Mouse (Mus musculus) cerebellum, adult 11 months (tissue): ENCODE measurements at regions not wholly inside any gene's neighbourhood (a gene's known extent, or its start where the extent isn't known, plus 50 kb on each side); places are given as distances from the start of the nearest gene placed in this dataset.

ENCODE experiments used
- DNase-seq: peaks from one replicate; pipeline ENCODE4 v3.0.0; 2022

DNA sequence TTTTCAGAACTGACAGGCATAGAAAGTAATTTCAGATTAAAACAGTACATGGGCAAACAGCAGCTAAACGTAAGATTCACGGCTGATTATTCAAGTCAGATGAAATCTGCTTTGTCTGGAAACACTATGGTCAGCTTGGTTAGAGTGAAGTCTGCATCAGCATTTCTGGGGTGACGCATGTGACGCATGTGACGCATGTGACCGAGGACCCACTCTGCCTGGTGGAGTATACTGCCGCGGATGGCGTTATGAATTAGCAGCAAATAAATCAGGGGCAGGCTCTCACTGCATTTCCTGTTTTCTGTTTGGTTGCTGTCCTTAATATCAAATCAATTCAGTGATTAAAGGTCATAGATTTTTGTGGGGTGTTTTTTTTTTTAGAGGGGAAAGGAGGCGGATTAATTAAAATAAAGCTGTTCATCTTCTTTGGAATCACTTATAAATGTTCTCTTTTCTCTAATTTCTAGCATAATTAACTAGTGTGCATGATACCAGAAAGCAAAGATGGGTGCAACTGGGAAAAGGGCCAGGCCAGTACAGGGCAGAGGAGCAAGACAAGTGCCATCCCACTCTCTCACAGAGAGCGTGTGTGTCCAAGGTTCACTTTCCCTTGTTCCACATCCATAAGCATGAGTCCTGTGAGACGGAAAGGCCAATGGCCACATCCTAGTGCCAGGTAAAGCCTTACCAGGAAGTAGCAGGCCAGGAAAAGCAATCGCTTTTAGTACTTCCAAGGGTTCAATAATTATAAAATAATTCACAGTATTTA is 285.7 kb upstream of the Smim15 start:
- DNase-seq = no peak

DNA sequence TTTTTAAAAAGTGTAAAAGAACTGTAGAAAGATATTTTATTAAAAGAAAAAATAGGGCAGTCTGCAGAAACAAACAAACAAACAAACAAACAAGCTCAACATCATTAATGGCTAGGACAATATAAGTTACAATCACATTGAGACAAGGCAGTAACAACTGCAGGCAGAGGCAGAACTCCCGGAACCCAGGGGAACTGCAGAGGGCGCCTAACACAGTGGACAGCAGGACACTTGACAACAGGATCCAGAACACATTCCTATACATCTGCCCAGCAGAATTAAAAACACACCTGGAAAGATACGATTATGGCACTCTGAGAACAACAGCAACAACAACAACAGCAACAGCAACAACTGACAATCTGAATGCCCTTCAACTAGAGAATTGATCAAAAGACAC is 291.5 kb upstream of the Smim15 start:
- DNase-seq = no peak

DNA sequence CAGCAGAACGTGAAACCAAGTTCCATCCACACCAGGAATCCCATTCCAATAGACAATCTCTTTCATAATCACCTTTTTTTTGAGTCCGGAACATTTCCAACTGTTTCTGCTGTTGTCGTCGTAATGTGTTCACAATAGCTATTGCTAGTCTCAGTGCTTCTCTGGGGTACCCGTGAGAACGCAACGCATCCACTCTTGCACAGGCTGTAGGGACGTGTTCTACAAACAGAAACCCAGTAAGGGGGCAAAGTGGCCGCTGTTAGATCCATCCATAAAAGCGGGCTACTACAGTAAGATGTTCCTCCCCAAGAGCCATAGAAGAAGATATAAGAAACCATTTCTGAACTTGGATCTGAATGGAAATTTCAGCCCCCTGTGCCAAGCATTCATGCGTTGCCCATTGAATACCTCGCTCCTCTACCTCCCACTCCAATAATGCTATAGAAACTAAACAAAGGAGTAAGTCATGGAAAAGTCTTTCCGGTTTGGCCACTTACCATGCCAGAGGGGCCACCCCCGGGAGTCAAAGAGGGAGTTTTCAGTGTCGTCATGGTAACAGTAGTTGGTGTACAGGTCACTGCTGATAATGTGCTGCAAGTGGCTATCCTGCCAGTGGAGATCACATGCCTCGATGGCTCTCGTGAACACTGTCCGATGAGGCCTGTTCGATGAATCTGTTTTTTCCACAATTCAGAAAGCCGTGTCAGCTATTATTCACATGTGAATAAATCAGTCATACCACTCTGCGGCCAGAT is 300.6 kb upstream of the Smim15 start:
- no peak for DNase-seq

DNA sequence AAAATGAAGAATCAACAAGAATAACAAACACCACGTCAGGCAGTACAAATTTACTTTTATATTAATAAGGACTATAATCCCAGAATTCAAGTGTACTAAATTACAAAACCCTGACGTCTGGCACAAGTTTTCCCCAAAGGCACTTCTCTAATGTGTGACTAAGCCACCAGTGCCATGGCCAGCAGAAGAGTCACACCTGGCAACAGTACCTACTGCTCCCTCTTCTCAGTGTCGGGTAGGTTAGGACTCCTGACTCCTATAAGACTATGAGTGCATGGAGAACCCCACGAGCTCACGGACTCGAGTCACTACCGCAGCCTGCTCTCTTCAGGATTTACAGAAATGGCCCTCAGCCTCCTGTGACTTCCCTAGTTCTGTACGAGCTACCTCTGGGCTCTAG is 307.7 kb upstream of the Smim15 start:
- no peak for DNase-seq

DNA sequence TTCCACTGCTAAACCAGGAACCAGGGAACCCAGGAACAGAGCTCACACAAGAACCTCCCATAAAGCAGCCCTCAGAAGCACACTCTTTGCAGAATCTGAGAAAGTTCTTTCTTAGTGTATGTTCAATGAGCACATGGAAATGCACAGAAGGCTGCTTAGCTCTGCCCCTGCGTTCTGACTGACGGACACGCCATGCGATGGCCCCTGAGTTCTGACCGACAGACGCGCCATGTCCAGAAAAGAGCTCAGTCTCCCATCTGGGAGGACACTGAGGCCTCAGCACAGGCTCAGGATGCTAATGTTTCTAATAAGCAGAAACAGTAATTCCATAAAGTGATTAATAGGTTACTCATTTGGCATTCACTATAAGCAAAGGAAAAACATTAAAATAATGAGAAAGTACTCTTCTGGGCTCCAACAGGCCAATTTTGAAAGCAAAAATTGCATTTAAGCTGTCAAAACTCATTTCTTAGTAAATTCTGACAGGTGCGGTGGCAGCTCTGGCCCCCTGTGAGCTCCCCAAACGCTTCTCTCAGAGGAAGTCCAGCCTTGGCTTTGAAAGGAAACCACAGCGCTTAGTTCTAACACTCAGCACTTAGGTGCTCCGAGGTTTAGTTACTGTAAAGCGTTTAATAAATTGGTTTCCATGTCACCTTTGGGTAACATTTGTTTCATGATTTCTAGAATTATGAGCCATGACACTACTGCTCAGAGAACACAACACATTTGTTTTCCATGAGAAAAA is 309.9 kb upstream of the Smim15 start:
- no peak for DNase-seq

DNA sequence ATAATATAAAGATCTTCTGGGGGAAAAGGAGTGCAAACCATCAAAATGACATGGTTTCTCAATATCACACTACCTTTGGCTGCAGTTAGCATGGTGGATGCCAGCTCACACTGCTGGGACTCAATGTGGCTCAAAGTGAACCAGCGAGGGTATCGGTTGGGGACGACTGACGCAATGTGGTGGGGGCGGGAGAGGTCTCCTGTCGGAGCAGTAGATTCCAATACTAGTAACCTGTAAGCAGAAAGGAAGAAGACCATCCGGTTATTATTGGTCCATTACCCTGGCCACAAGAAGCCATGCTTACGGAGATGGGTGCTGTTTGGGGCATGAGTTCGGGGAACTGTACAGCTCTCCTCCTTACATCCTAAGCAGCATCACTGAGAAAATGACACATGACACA is 313.3 kb upstream of the Smim15 start:
- no peak for DNase-seq

DNA sequence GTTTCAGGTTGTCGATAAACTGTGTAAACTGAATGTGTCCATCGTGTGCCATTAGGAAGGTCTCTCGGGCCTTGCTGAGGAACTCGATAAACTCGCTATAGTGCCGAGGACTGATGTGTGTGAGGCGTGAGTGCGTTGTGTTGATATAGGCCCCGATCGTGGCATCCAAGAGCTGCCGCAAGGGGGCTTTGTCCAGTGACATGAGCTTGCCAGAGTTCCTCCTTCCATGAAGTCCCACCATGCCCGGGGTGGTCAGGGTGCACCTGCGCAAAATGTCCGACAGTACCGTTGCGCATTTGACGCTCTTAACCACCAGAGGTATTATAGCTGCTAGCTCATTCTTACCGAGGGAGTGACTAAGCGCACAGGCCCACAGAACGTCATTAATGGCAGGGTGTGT is 317.8 kb upstream of the Smim15 start:
- no peak for DNase-seq

DNA sequence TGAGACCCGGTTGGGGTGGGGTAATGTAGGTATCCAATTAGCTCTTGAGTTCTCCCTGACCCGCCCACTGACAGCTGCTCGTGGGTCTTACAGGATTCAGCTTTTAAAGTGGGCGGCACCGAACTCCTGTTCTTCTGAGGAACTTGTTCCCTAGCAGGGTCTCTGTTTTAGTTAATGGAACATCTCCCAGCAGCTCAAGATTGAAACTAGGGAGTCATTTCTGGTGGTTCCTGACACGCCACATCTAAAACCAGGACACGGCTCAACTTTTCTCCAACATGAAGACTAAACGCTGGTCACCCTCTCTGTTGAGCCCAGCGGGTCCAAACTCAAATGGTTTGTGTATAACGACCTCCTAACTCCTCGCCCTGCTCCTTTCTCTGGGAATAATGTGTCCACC is 322.3 kb upstream of the Smim15 start:
- DNase-seq = no peak

DNA sequence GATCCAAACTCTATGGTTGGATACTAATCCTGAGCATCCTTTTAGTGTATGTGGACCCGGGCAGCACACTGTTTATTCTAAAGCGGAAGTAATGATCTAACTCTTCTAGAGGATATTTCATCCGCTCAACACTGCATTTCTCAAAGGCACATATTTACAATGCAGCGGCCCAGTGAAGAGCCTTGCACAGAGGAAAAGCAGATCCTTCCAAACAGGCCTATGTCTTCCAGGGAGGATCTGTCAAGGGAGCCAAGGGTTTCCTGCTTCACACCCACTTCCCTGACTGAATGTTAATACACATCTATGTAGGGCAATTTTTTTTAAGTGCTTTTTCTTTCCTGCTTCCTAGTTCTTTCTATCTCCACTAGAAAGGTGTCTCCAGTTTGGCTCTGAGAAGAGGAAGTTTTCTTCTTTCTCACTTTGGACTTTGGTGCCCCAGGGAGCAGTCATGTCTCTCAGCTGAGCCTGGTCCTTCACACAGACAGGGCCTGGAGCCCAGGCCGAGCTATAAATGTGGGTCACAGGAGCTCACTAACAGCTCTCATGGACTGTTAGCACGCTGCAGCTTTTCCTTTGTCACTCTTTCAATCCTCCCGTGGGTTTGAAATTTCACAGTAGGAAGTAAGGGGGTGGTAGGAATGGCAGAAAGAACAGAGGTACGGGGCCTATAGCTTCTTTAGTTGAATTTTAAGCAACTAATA is 323.2 kb upstream of the Smim15 start:
- no peak for DNase-seq

DNA sequence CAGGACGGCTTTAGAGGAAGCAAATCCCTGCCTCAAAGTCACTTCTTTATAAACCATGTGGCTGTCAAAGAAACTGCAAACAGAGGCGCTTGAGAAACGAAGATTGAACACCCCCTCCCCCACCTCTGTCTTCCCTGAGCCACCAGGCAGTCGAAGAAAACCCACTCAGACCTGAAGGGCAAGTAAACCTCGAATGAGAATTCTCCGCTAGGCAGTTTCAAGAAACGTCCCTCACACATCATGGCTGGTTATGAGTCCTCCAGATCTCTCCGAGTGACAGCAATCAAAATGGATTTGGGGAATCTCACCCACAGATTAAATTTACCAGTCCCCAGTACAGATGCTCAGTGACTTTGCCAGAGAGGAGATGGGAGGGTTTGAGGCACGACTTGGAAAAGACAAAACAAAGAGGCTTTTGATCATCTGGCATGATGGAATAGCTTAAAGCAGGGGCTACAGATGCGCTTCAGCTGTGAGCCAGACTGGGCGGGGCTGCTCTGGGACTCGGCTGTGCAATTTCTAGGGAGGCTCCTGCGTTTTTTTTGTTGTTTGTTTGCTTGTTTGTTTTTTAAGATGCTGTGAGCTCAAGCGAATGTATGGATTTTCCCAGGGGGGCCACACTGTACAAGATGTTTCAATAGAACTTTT is 325.1 kb upstream of the Smim15 start:
- no peak for DNase-seq

DNA sequence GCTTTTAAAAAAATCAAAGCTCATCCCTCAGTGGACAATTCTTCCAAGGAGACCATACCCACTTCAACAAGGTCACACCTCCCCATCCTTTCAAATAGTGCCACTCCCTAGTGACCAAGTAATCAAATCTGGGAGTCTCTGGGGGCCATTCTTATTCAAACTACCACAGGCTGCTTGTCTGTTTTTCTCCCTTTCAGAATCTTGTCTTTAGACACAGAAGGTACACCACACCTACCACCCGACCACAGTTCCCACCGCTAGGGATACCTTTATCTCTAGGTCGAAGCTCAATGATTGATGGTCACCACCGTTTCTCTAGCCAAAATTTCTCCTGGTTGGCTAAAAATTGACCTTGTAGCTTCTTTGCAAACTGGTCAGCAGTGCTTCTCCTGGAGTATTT is 328.6 kb upstream of the Smim15 start:
- DNase-seq = no peak

DNA sequence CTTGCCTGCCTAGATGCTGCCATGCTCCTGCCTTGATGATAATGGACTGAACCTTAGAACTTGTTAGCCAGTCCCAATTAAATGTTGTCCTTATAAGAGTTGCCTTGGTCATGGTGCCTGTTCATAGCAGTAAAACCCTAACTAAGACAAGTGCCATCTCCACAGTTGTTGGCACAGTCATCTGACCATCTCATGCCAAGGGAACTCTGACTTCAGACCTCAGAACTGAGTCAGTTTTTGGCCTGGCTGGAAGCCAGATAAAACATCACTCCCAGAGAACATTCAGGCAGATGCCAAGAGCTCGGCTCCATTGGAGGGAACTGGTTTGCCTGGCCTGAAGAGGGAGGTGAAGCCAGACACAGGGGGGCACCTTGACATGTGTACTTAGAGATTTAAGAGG is 330.2 kb upstream of the Smim15 start:
- DNase-seq = no peak

DNA sequence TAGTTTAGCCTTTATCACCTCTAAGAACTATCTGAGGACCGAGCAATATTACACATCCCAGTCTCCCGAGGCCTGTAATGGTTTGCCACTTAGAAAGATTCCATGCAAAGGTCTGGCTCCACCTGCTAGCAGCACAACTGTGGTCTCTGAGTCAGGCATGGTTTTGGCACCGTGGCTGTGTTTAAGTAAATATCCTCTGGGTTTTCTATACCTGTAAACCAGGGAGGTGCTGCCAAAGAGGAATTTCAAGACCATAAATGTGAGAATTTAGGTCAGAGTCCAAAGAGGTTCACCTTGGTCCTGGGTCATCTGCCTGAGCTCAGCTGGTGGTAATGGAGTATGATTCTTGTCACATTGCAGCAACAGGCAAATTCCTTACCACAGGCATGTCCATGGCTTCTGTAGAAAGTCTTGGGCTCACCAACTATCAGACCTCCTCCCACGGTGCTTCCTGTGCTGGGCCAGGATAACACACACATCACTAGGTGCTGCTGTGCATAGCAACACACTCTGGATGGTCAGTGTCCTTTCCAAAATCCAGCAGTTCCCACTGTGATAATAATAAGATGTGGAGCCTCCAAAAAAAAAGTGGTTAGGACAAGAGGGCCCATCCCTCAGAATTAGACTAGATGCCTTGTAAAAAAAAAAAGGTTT is 332.8 kb upstream of the Smim15 start:
- no peak for DNase-seq

DNA sequence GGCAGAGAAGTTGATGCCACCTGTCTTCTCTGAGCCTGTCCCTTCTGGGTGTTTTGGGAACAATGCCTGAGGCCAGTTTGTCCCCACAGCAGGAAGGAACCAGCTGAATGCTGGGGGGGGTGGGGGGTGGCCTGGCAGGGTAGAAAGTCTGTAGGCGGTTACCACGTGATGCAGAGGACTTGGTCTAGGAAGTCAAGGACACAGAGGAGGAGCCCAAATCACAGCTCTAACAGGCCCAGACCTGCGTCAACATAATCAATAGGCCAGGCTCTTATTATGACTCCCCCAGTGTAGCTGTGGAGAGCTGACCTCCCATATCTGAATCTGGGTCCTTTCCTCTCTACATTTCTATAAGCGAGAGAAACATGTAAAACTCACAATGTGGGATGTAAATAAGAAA is 333.9 kb upstream of the Smim15 start:
- no peak for DNase-seq

DNA sequence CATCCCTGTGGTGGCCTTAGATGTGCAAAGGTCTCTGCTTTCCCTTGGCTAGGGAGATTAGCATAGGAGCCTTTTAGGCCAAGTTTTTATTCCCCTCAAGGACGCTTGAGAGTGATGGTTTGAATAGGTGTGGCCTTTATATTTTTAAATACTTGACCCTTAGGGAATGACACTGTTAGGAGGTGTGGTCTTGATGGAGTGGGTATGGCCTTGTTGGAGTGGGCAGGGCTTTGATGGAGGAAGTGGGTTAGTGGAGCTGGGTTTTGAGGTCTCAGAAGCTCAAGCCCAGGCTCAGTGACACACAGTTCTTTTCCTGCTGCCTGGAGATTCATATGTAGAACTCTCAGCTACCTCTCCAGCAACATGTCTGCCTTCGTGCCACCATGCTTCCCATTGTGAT is 334.4 kb upstream of the Smim15 start:
- no peak for DNase-seq

DNA sequence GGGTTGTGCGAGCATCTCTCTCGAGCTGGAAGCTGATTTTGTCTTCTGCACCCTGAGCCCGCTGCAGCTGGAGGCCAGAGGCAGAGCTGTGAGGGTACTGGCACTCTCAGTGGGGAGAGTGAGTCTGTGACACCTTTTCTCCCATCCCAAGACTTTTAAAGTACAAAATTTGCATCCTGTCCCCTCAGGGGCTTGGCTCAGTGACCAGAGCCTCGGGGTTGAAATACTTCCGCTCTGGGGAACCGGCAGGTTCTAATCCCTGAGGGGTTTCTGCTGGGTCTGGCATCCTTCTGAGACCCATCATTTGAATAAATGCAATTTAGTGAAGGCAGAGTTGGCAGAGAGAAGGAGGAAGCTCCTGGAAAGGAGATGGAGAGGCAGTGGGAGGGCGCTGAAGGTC is 340.5 kb upstream of the Smim15 start:
- DNase-seq = no peak

DNA sequence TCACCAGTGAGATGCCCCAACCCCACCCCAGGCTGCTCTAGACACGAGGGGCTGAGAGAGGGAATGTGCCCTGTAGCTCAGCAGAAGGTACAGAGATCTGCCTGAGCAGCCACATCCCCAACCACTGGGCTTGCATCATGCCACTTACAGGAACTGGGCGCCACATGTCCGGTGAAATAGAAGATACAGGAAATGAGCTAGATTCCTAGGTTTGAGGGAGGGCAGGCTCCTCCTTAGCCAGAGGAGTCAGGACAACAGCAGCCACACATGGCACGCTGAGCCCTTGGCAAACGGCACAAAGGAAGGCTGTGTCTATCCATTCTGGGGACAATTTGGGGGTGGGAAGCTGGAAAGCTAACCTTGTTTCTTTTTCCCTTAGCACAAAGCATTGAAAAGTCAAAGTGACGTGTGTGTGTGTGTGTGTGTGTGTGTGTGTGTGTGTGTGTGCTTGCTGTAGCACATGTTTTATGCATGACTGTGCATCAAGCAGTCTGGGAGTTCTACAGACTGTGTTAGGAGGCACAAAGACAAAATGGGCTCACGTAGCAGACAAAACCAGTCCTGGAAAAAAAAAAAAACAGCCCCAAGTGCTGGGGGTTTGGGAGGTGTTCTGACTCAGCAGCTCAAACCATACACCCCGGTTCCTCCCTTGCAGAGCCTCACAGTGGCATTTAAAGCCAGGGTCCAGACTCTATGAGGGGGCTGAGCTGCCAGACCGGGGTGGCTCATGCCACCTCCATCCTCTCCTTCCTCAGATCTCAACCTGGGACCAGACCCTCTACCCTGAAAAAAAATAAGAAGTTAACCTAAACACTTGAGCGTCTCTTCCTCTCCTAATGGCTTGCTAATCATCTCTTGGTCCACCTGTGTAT is 343.7 kb upstream of the Smim15 start:
- DNase-seq = no peak

DNA sequence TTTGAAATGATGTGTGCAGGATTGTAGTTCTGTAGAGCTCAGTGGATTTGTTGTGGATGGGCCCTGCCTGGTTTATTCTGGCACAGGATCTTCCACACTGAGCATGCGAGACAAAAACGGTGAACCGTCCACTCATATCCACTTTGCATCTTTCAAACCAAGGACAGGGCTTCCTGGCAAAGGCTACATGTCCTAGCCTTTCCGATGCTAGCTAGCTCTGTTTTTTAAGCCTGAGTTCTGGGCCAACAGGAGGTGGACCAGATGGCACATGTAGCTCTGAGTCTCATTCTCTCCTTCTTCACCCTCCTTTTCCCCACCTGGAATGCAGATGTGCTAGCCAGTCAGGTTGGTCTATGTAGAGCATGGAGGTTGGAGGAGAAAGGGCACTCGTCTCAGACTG is 345.0 kb upstream of the Smim15 start:
- no peak for DNase-seq

DNA sequence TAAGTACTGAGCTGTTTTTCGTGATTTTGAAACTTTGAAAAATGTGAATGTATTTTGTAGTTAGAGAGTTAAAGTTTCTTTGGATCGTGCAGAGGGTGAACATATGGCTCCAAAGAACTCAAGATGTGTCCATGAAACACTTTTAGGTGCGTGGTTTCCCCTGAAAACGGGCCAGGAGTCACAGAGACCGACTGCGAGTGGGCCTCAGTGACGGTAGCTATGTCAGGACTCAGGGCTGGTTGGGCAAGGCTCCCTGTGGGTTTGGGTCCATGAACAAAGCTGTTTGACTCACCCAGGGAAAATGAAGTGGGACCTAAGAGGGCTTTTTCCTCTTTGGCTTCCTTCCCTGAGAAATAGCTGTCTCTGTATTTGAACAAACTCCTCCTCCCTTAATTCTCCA is 345.9 kb upstream of the Smim15 start:
- DNase-seq = no peak

DNA sequence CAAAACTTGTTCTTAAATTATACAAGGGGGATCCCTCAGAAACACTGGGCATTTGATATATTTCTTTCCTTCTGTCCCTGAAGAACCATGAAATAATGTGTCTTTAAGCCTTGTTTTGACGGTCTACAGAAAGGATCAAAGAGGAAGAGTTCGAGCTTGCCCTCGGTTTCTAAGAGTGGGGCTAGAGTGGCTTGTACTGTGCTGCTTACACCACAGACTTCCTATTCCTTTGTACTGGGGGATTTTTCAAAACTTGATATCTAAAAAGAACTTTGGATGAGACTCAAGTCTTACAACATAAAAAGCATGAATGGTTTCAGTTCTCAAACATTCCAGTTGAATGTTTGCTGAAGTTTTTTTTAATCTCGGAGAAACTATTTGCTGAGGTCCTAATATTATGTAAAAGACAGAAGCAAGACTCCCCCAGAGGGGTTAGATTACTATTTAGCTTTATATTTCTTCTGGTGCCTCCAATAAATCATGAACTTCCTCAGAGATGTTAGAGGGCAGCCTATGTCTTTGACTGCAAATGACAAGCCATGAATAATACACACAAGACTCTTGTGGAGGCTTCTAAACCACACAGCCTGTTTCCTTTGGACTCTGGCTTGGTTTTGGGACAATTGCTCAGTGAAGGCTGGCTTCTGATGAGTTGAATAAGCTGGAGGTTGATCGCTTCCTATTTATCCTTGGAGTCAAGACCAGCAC is 352.0 kb upstream of the Smim15 start:
- DNase-seq = no peak

DNA sequence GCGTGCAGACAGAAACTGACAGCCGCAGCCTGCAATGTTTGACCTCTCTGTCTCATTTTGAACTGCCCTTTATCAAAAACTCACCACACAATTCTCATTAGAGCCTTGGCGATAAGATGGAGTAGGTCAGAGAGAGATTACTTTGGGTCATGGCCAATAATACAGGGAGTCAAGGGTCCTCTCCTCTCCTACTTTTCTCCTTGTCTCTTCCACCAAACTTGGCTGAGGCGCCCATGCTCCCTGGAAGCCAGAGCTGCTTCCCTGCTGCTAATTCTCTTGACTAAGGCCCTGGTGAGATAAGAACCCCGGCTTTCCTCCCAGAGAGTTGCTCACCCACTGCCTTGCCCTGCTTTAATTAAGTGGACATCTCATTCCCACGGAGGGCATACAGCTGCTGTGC is 355.3 kb upstream of the Smim15 start:
- no peak for DNase-seq
